Mouse (Mus musculus) forebrain, embryonic 14.5 days (tissue): ENCODE results near the gene Akap2. TPM values are rescaled to one million over a fixed set of nuclear protein-coding genes. Genes with fewer than 3 reads are reported as not detected.

Experiments used
- ATAC-seq: fragments of 200-750 bp; cut with Nextera tagmentation; 2 replicates; pipeline ENCODE4 v1.8.0; 2017; ENCODE audit warnings: mild to moderate bottlenecking, moderate library complexity
- DNase-seq: peaks from one replicate; pipeline ENCODE4 v3.0.0-alpha.2; 2015; ENCODE audit warnings: low spot score
- H3K27ac ChIP-seq: fragments of 300-500 bp; sonication (generic); 2 replicates; pipeline ENCODE4 v1.5.1; 2014; ENCODE audit warnings: low read depth, mild to moderate bottlenecking, control low read depth, low read length, moderate library complexity
- H3K27me3 ChIP-seq: fragments of 300-500 bp; sonication (generic); replicated peaks from 2 replicates; pipeline ENCODE4 v1.6.1; 2014; ENCODE audit warnings: low read length, control low read depth, mixed read lengths; ENCODE audit not compliant: control insufficient read depth, insufficient read depth
- H3K36me3 ChIP-seq: fragments of 300-500 bp; sonication (generic); 2 replicates; pipeline ENCODE4 v1.6.1; 2014; ENCODE audit warnings: low read length, control low read depth; ENCODE audit not compliant: control insufficient read depth, insufficient read depth
- H3K4me1 ChIP-seq: fragments of 300-500 bp; sonication (generic); 2 replicates; pipeline ENCODE4 v1.6.1; 2014; ENCODE audit warnings: antibody characterized with exemption, low read length, control low read depth; ENCODE audit not compliant: control insufficient read depth, insufficient read depth
- H3K4me2 ChIP-seq: fragments of 300-500 bp; sonication (generic); 2 replicates; pipeline ENCODE4 v1.6.1; 2014; ENCODE audit warnings: mild to moderate bottlenecking, control low read depth, low read length
- H3K4me3 ChIP-seq: fragments of 300-500 bp; sonication (generic); 2 replicates; pipeline ENCODE4 v1.5.1; 2014; ENCODE audit warnings: low read depth, low read length, control low read depth
- H3K9ac ChIP-seq: fragments of 300-500 bp; sonication (generic); 2 replicates; pipeline ENCODE4 v1.6.1; 2014; ENCODE audit warnings: mild to moderate bottlenecking, low read length, control low read depth, moderate library complexity
- H3K9me3 ChIP-seq: fragments of 300-500 bp; sonication (generic); replicated peaks from 2 replicates; pipeline ENCODE4 v1.6.1; 2016; ENCODE audit warnings: low read length, control low read depth, mixed read lengths; ENCODE audit not compliant: control insufficient read depth
- WGBS: fragments of 180-500 bp; shearing (Covaris S2); extraction: QIAGEN DNeasy Blood & Tissue Kit; methylation state at CpG from one replicate; pipeline ENCODE4 v1.1.7; 2014; 5-methylcytosine and 5-hydroxymethylcytosine counted together
- polyA plus RNA-seq: library from polyadenylated mRNA; unstranded; fragments of >200 nt; fragmentation: Nextera tagmentation; extraction: Ambion mirVana; gene quantifications from 2 replicates; pipeline ENCODE4 v1.2.1, GENCODE M21; 2014

Gene Akap2
- polyA plus RNA-seq, 1 experiment from 2014 or later = 5.0 TPM

- Histone ChIP-seq H3K9ac (no peak overlapping the region), H3K4me3 (no peak overlapping the region), H3K27me3 (no peaks in the 10 kb centered on the region), H3K27ac (no peak overlapping the region), H3K4me2 (no peak overlapping the region), H3K36me3 (no peaks in the 10 kb centered on the region), H3K9me3 (no peaks in the 10 kb centered on the region), H3K4me1 (no peaks in the 10 kb centered on the region)
- WGBS = 71% methylated on average over 12 of the region's 12 CpGs
- ATAC-seq (no peak), DNase-seq (no peak)
These were observed 35.9 kb upstream of the Akap2 start for GRCm38 (mm10) chr4:57681511-57681910.

- Histone ChIP-seq H3K36me3 (no peaks in the 10 kb centered on the region), H3K27me3 (no peaks in the 10 kb centered on the region), H3K4me1 (no peaks in the 10 kb centered on the region), H3K4me2 (no peak overlapping the region), H3K9me3 (no peaks in the 10 kb centered on the region), H3K27ac (no peak overlapping the region), H3K9ac (no peak overlapping the region), H3K4me3 (no peak overlapping the region)
- 96% methylated on average over 2 of the region's 2 CpGs for WGBS
- ATAC-seq = no peak
- no peak for DNase-seq
These were observed 35.1 kb upstream of the Akap2 start for GRCm38 (mm10) chr4:57682341-57682740.

GRCm38 (mm10) chr4:57682944-57683343 lies 34.5 kb upstream of the Akap2 start:
- ATAC-seq (no peak), DNase-seq (no peak)
- Histone ChIP-seq H3K4me3 (no peak overlapping the region), H3K9me3 (no peaks in the 10 kb centered on the region), H3K4me1 (no peaks in the 10 kb centered on the region), H3K27me3 (no peaks in the 10 kb centered on the region), H3K36me3 (no peaks in the 10 kb centered on the region), H3K27ac (no peak overlapping the region), H3K4me2 (no peak overlapping the region), H3K9ac (no peak overlapping the region)
- 90% methylated on average over 11 of the region's 11 CpGs for WGBS

GRCm38 (mm10) chr4:57684676-57685215 lies 32.7 kb upstream of the Akap2 start:
- no peak overlapping the region for H3K4me2 ChIP-seq
- ATAC-seq (no peak), DNase-seq (no peak)
- no peak overlapping the region for H3K4me3 ChIP-seq
- WGBS = 88% methylated on average over 12 of the region's 12 CpGs
- no peaks in the 10 kb centered on the region for H3K9me3 ChIP-seq
- H3K9ac ChIP-seq = no peak overlapping the region
- peaks cover 3% of the 10 kb centered on the region for H3K4me1 ChIP-seq
- H3K27ac ChIP-seq = no peak overlapping the region
- no peaks in the 10 kb centered on the region for H3K36me3 ChIP-seq
- no peaks in the 10 kb centered on the region for H3K27me3 ChIP-seq

GRCm38 (mm10) chr4:57686736-57687135 lies 30.7 kb upstream of the Akap2 start:
- Histone ChIP-seq H3K4me3 (no peak overlapping the region), H3K4me1 (peaks cover 3% of the 10 kb centered on the region), H3K27ac (no peak overlapping the region), H3K9me3 (no peaks in the 10 kb centered on the region), H3K27me3 (no peaks in the 10 kb centered on the region), H3K4me2 (no peak overlapping the region), H3K36me3 (no peaks in the 10 kb centered on the region), H3K9ac (no peak overlapping the region)
- ATAC-seq = no peak
- 83% methylated on average over 3 of the region's 3 CpGs for WGBS
- DNase-seq = no peak

GRCm38 (mm10) chr4:57687583-57687982 lies 29.9 kb upstream of the Akap2 start:
- no peaks in the 10 kb centered on the region for H3K36me3 ChIP-seq
- no peak overlapping the region for H3K9ac ChIP-seq
- no peak for DNase-seq
- H3K4me3 ChIP-seq = no peak overlapping the region
- H3K9me3 ChIP-seq = no peaks in the 10 kb centered on the region
- H3K4me2 ChIP-seq = no peak overlapping the region
- ATAC-seq = no peak
- H3K27me3 ChIP-seq = no peaks in the 10 kb centered on the region
- H3K27ac ChIP-seq = no peak overlapping the region
- WGBS = 87% methylated on average over 3 of the region's 3 CpGs
- H3K4me1 ChIP-seq = peaks cover 3% of the 10 kb centered on the region

- H3K36me3 ChIP-seq = no peaks in the 10 kb centered on the region
- H3K4me1 ChIP-seq = peaks cover 3% of the 10 kb centered on the region
- no peak for DNase-seq
- ATAC-seq = no peak
- H3K9me3 ChIP-seq = no peaks in the 10 kb centered on the region
- no peaks in the 10 kb centered on the region for H3K27me3 ChIP-seq
- H3K4me3 ChIP-seq = no peak overlapping the region
- H3K27ac ChIP-seq = no peak overlapping the region
- H3K9ac ChIP-seq = no peak overlapping the region
- 73% methylated on average over 9 of the region's 9 CpGs for WGBS
- H3K4me2 ChIP-seq = no peak overlapping the region
These were observed 29.3 kb upstream of the Akap2 start for GRCm38 (mm10) chr4:57688131-57688530.

GRCm38 (mm10) chr4:57690001-57690400 lies 27.5 kb upstream of the Akap2 start:
- Histone ChIP-seq H3K4me3 (no peak overlapping the region), H3K9ac (no peak overlapping the region), H3K9me3 (no peaks in the 10 kb centered on the region), H3K27ac (no peak overlapping the region), H3K27me3 (no peaks in the 10 kb centered on the region), H3K36me3 (no peaks in the 10 kb centered on the region), H3K4me2 (no peak overlapping the region), H3K4me1 (peaks cover 3% of the 10 kb centered on the region)
- no peak for ATAC-seq
- DNase-seq = no peak
- WGBS = 81% methylated on average over 6 of the region's 6 CpGs

- WGBS = 38% methylated on average over 1 of the region's 1 CpGs
- no peak for ATAC-seq
These were observed 26.7 kb upstream of the Akap2 start for GRCm38 (mm10) chr4:57690805-57691204.

More at GRCm38 (mm10) chr4:57690805-57691204, 26.7 kb upstream of the Akap2 start:
- H3K4me2 ChIP-seq = no peak overlapping the region
- no peaks in the 10 kb centered on the region for H3K9me3 ChIP-seq
- no peak overlapping the region for H3K4me3 ChIP-seq
- no peaks in the 10 kb centered on the region for H3K36me3 ChIP-seq
- H3K4me1 ChIP-seq = peaks cover 3% of the 10 kb centered on the region
- H3K27me3 ChIP-seq = no peaks in the 10 kb centered on the region
- no peak overlapping the region for H3K27ac ChIP-seq
- no peak overlapping the region for H3K9ac ChIP-seq
- no peak for DNase-seq
